Mouse (Mus musculus) Patski (cell line): ENCODE results near the gene Il17d. TPM values are rescaled to one million over a fixed set of nuclear protein-coding genes. Genes with fewer than 3 reads are reported as not detected.

Experiments
- ATAC-seq: fragments of 100-300 bp; one replicate; pipeline ENCODE4 v1.8.0; 2021
- CTCF ChIA-PET: fragments of 350-600 bp; sonication (Branson Sonifier 250); formaldehyde crosslinking; loops from one replicate; lab custom pipeline; 2022; ENCODE audit warnings: inconsistent platforms; lab: Charles Lee
- POLR2A ChIA-PET: fragments of 350-600 bp; sonication (Branson Sonifier 250); formaldehyde crosslinking; loops from one replicate; lab custom pipeline; 2022; ENCODE audit warnings: antibody characterized with exemption, inconsistent platforms; lab: Charles Lee
- DNase-seq: peaks from one replicate; pipeline ENCODE4 v3.0.0-alpha.2; 2011; ENCODE audit warnings: low read depth, low spot score
- H3K27me3 ChIP-seq: fragments of 371-371 bp; one replicate; pipeline ENCODE4 v1.5.1; 2021
- CTCF ChIP-seq: fragments of 100-300 bp; IDR thresholded peaks from one replicate; pipeline ENCODE4 v1.5.1; 2021
- in situ Hi-C: fragments of 300-500 bp; cut with MboI; formaldehyde crosslinking; loops from 3 replicates; pipeline ENCODE4 v1.11.1; 2018; ENCODE audit warnings: low pct_unique_long_range_greater_than_20kb, mixed read lengths
- polyA plus RNA-seq: library from polyadenylated mRNA; unstranded; gene quantifications from one replicate; pipeline ENCODE4 v1.2.3, GENCODE M21; 2021

Il17d gene
- polyA plus RNA-seq, 1 experiment from 2014 or later, result 1.1 TPM

DNA sequence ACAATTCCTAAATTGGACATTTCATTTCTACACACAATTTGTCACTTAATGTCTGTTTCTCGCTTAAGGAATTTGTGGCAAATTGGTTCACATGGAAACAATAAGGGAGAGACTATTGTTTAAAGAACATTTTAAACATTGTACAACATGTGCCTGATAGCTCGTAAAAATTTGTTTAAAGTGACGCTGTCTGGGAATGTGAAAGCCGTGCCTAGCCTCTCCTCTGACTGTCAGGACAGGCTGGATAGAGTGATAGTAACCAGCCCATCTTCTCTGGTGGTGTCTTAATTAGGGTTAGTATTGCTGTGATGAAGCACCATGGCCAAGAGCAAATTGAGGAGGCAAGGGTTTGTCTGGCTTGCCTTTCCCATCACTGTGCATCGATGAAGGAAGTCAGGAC, 22.5 kb downstream of the Il17d start:
- H3K27me3 ChIP-seq, result no peaks in the 10 kb centered on the region
- DNase-seq, result no peak
- CTCF ChIA-PET, result interaction anchor here (0.9 to 1.0 kb wide), 2 partner anchors 12 to 18 kb away, joined by 3 to 4 read pairs; no protein-coding TSS in a partner anchor
- no peak for ATAC-seq
- no peak for TF ChIP-seq CTCF
- in situ Hi-C loops, result no loop called here
- POLR2A ChIA-PET, result no interaction called here

DNA sequence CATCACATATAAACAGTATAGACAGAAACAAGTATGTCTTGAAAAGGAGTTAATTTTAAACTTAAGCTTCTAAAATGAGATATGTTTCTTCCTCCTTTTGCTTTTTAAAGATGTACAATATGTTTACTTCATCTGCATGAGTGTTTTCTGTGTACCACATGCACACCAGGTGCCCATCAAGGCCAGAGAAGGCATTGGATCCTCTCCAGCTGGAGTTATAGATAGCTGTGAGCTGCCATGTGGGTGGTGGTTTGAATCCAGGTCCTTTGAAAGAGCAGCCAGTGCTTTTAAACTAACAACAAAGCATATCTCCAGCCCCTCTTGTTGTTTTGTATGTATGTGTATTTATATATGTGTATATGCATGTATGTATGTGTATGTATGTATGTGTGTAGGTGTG, 28.4 kb downstream of the Il17d start:
- no peak for ATAC-seq
- CTCF ChIA-PET, result no interaction called here
- H3K27me3 ChIP-seq, result no peaks in the 10 kb centered on the region
- in situ Hi-C loops, result no loop called here
- POLR2A ChIA-PET, result no interaction called here
- no peak for DNase-seq
- no peak for TF ChIP-seq CTCF

DNA sequence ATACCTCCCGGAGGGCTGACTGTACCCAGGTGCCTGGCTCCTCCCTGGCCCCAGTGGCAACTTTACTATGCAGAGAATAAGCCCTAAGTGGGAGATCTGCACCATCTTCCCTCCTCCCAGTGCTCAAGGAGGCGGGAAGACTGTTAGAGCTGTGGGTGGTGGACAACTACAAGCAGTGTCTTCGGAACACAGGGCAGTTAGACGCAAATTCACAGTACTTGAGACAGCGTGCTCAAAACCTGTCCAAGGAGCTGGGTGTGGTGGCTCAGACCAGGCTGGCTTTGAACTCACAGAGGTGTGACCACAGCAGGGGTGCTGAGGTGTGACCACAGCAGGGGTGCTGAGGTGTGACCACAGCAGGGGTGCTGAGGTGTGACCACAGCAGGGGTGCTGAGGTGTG, 29.9 kb downstream of the Il17d start:
- ChIA-PET CTCF (no interaction called here), POLR2A (no interaction called here)
- H3K27me3 ChIP-seq, result no peaks in the 10 kb centered on the region
- DNase-seq (no peak), ATAC-seq (no peak)
- in situ Hi-C loops, result no loop called here
- no peak for TF ChIP-seq CTCF

DNA sequence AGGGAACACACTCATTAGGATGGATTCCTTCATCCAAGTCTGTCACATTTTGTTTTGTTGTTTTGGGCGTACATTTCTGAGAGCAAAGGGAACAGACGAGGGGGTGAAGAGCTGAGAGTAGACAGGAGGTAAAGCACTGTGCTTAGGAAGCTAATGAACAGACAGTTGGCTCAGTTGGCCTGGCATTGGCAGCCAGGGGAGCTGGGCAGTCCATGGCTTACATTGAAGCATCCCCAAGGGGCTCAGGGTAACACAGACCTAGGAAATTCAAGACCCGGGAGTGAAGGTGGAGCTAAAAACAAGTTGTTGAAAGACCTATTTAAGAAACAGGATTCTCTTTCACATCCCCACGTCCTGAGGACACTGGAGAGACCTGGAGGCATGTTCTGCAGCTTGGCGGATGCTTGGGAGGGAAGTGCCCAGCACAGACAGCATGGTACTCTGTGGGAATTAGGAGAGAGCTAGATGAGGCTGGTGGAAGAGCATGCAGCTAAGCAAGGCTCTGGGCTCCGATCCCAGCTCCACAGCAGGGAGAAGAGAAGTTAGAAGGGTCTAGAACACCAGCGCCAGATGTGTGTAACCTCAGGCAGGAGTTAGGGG, 31.0 kb downstream of the Il17d start:
- ATAC-seq, result no peak
- no peaks in the 10 kb centered on the region for H3K27me3 ChIP-seq
- no peak for TF ChIP-seq CTCF
- no peak for DNase-seq
- ChIA-PET POLR2A (interaction anchor here (0.6 kb wide), 1 partner anchor 113 kb away, joined by 3 read pairs; no protein-coding TSS in a partner anchor), CTCF (interaction anchor here (0.8 to 1.2 kb wide), 2 partner anchors 15 to 27 kb away, joined by 3 read pairs; no protein-coding TSS in a partner anchor)
- in situ Hi-C loops, result no loop called here

DNA sequence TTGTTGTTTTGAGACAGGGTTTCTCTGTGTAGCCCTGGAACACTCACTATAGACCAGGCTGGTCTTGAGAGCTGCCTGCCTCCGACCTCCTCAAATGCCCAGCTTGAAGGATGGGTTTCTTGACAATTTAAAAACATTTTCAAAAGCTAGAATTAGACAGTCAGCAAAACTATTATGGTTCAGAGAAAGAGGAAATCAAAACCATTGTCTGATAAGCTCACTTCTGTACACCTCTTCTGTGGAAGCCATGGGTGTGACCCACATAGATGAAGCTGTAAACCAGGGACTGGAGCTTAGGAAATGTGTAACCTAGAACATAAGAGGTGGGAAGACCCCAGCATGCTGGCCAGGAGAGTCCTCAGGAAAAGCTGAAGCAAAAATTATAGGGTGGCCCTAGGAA, 32.3 kb downstream of the Il17d start:
- no peaks in the 10 kb centered on the region for H3K27me3 ChIP-seq
- no peak for TF ChIP-seq CTCF
- in situ Hi-C loops, result no loop called here
- POLR2A ChIA-PET, result no interaction called here
- DNase-seq, result no peak
- CTCF ChIA-PET, result interaction anchor here (1.5 to 1.6 kb wide), 2 partner anchors 24 to 45 kb away, joined by 3 to 5 read pairs; no protein-coding TSS in a partner anchor
- ATAC-seq, result no peak

DNA sequence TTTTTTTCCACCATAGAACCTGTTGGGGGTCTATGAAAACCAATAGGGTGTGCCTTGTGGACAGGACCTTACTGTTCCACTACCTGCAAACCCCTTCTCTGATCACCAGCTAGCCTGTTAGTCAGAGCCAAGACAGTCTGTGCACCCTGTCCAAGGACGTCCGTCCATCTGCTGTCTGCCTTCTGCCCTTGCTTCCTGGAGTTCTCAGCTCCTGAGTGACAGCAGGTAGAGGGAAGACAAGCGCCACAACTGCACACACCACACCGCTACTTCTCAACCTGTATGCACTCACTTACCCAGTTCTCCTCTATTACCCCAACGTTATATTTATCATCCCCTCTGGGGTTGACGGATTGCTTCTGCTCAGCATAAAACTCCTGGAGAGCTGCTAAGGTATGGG, 41.0 kb downstream of the Il17d start:
- POLR2A ChIA-PET, result no interaction called here
- in situ Hi-C loops, result no loop called here
- no peak for DNase-seq
- CTCF ChIA-PET, result no interaction called here
- H3K27me3 ChIP-seq, result no peaks in the 10 kb centered on the region
- ATAC-seq, result no peak
- no peak for TF ChIP-seq CTCF

DNA sequence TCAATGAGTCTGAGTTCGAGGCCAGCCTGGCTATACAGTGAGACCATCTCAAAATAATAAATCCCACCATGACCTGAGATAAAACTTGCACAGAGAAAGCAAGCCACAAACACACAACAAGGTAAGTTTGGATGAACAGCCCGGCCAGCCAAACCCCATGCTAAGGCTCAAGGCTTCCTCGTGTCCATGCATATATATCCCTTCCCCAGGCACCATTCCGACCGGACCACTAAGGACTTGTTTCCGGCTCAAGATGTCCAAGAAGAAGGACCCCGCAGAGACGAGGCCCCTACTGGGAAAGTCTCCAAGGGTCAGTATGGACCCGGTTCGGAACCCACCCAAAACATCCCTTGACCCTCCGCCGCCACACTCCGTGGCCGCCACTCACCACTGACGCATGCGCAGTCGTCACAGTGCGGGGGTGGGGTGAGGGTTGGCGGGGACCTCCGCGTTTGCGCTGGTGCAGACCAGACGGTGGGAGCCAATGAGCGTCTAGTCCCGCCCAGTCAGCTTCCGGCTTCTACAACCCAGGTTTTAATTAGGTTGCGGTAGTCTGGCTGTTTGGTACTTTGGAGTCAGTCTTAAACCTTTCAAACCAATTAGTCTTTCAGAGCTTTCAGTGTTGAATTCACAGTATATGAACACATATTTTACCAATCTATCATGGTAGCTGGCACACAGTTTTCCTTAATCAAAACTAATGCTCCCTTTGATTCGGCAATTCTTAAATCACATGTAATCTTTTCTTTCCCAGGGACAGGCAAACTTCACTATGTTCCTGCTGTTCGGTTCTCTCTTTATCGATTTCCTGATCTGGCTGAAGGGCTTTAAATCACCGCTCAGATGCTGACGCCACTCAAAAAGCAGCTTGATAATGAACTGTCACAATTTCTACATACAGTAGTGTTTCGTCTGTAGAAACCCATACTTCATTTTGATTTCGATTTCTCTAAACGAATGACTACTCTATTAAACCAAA, 46.9 kb downstream of the Il17d start, which contains the start of gene Eef1akmt1:
Eef1akmt1 (minus strand) TSS at position 458 of the 979 bp plus-strand sequence.
- POLR2A ChIA-PET, result interaction anchor here (0.6 to 1.5 kb wide), 2 partner anchors 15 to 1640 kb away, joined by 3 to 4 read pairs; no protein-coding TSS in a partner anchor
- no peak for TF ChIP-seq CTCF
- peak; percentile 44 for DNase-seq
- peak; percentile 96 for ATAC-seq
- in situ Hi-C loops, result no loop called here
- CTCF ChIA-PET, result interaction anchor here (0.7 to 1.0 kb wide), 2 partner anchors 9 to 27 kb away, joined by 3 to 4 read pairs; no protein-coding TSS in a partner anchor
- H3K27me3 ChIP-seq, result no peaks in the 10 kb centered on the region

DNA sequence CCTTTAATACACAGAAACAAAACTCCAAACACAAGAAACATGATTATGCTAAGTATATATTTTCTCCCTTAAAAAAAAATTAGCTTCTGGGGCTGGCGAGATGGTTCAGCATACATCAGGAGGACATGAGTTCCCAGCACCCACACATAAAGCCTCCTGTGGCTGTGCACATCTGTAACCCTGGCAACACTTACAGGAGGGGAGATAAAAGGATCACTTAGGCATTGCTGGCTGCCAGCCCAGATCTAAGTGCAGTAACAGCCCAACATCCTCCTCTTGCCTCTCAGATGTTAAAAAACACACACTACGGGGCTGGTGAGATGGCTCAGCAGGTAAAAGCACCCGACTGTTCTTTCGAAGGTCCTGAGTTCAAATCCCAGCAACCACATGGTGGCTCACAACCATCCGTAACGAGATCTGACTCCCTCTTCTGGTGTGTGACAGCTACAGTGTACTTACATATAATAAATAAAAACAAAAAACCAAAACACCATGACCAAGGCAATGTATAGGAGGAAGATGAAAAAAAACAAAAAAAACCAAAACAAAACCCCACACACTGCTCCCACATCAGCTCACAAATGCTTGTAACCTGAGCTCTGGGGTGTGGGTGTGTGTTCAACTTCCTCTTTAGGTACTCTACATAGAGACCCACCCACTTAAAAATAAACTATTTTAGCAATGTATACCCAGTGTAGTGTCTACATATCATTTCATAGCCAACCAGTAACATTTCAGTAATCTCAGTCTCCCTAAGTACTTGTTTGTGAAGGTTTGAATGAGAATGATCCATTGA, 50.4 kb downstream of the Il17d start:
- TF ChIP-seq CTCF, result no peak
- in situ Hi-C loops, result no loop called here
- ChIA-PET POLR2A (no interaction called here), CTCF (no interaction called here)
- no peaks in the 10 kb centered on the region for H3K27me3 ChIP-seq
- ATAC-seq (no peak), DNase-seq (no peak)

DNA sequence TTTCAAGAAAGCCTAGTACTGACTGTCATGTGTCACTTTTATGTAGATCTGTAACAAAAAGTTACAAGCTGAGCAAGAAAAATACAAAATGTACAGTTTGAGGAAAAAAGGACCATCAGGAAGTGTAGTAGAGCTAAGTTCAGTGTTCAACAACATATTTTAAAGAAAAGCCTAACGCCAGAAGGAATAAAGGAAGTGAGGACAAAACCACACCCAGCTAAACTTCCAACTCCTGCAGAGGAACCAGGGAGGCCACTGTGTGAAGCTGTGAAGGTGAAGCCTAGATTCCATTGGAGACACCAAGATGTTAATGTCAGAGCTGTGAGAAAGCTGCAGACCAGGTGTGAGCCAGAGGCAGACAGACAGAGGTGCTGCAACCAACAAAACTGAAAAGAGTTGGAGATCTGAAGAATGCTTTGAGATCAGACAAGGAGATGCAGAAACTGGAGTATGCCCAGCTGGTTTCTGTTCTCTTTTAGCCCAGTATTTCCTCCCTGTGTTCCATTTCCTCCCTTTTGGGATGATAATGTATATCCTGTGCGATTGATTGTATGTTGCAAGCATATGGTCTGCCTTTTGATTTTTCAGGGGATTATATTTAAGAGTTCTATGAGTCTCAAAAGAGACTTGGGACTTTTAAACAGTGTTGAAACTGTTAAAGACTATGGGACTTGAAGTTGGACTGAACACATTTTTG, 51.9 kb downstream of the Il17d start:
- CTCF ChIA-PET, result no interaction called here

More for the DNA sequence above, 51.9 kb downstream of the Il17d start:
- ATAC-seq, result no peak
- TF ChIP-seq CTCF, result no peak
- no peaks in the 10 kb centered on the region for H3K27me3 ChIP-seq
- in situ Hi-C loops, result no loop called here
- POLR2A ChIA-PET, result interaction anchor here (0.7 to 1.2 kb wide), 2 partner anchors 40 to 43 kb away, joined by 3 read pairs; no protein-coding TSS in a partner anchor
- no peak for DNase-seq
